Mouse (Mus musculus): ENCODE results near the gene Pes1.

- TF ChIP-seq CTCF (conservative IDR thresholded peaks at IDR 0.05; ENCODE audit: low read length) (peak; percentile 89), POU5F1 (IDR thresholded peaks at IDR 0.05; ENCODE audit: borderline replicate concordance, low read length) (no peak)
These were observed 42.4 kb upstream of the Pes1 start for GRCm38 (mm10) chr11:3921281-3921850.

All from E14TG2a.4 (cell line).